Mouse (Mus musculus): ENCODE data around the gene Camsap1.

GRCm38 (mm10) chr2:25949291-25949690 lies 33.8 kb downstream of the Camsap1 start:
- no peak for TF ChIP-seq POLR2A (IDR thresholded peaks at IDR 0.05; ENCODE audit: insufficient read depth, low read length)
- TF ChIP-seq EP300 (IDR thresholded peaks at IDR 0.05; ENCODE audit: insufficient read depth, low read depth, low read length): no peak
- TF ChIP-seq CTCF (IDR thresholded peaks at IDR 0.05; ENCODE audit: low read depth, low read length): no peak

Measured in ES-Bruce4 (cell line).